Mouse (Mus musculus) gastrocnemius, postnatal 4 days (tissue): Measurements from ENCODE around the gene Sptbn4. TPM values are rescaled to one million over a fixed set of nuclear protein-coding genes. Genes with fewer than 3 reads are reported as not detected.

Experiments
- DNase-seq, 2 experiments: peaks; one replicate each; pipeline ENCODE4 v3.0.0; 2021 to 2022; ENCODE audit warnings: low spot score in 2 of 2, mixed read lengths in 2 of 2
- total RNA-seq, 2 experiments: library from RNA; stranded (reverse); gene quantifications; 2 replicates each; pipeline ENCODE4 v1.2.3; 2021

The Sptbn4 gene
- total RNA-seq, 2 experiments from 2014 or later, result 0.21 to 0.34 TPM

DNA sequence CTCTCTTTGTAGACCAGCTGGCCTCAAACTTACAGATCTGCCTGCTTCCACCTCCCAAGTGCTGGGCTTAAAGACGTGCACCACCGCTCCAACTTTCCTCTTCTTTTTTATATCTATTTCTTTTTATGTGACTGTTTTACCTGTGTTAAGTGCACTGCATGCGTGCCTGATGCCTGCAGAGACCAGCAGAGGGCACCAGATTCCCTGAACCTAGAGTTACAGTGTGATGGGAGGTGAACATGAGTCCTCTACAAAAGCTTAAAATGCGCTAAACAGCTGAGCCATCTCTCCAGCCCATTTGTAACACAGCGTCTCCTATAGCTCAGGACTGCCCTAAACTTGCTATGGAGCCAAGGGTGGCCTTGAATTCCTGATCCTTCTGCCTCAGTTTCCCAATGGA, 9.9 kb downstream of the Sptbn4 start:
- no peak for DNase-seq

DNA sequence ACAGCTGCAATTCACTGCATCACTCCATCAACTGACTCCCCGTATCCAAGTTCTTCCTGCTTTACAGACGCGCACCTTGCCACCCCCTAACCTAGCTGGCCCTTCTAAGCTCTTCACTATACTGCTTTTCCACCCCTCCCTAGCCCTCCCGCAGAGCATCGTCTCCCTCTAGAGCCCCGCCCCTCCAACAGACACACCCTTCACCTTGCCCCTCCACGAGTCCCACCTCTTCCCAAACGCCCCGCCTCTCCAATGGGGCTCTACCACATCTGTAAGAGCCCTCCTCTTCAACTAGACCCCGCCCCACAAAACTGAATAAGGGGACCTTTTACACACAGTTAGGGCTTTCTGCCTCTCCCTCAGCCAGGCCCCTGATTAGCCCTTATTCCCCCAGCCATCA, 13.7 kb downstream of the Sptbn4 start:
- DNase-seq, result no peak

DNA sequence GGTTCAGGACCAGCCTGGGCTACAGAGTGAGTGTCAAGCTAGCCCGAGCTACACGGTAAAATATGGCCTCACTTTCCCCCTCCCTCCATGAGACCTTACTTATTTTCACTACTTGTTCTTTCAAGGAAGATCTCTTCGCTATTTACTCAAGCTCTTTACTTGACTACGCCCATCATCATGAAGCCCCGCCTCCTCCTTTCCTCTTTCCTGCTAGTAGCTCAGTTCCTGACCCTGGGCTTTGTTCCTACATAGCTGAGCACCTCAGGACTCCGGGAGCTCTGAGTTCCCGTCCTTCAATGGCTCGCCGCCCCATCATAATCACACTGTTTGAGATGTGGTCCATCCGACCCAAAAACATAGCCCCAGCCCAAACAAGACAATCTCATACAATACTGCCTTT, 14.1 kb downstream of the Sptbn4 start:
- DNase-seq, result no peak

DNA sequence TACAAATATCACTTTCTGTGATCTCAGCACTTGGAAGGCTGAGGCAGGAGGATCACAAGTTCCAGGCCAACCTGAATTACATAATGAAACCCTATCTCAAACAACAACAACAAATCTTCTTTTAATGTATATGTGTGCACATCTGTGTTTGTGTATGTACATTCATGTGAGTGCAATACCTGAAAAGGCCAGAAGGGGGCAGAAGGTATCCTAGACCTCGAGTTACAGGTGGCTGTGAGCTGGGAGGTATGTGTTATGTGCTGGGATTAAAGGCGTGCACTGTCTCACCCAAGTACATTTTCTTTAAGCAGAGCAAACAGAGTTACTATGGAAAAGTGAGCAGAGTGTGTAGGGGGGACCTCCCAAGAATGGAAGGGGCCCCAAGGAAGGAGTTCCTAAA, 18.4 kb downstream of the Sptbn4 start:
- no peak for DNase-seq

DNA sequence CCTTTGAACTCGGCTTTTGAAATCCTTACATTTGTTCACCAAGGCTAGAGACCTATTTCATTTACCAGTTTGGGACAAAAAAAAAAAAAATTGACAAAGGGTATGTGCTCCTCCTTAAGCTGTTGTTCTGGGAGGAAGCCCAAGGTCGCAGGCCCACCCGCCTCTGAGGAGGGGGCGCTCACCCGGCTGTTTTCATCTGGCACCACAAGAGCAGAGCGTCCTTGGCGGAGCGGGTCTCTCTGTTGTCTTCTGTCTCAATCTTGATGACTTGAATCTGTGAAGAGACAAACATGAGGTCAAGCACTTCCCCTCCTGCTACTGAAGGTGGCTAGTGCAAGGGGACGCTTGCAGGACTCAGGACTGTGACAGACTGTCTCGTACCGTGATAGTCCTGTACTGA, 19.5 kb downstream of the Sptbn4 start:
- no peak for DNase-seq

GRCm38 (mm10) chr7:27427387-27427786, 20.1 kb downstream of the Sptbn4 start:
- no peak for DNase-seq

- no peak for DNase-seq
These were observed 23.7 kb downstream of the Sptbn4 start for GRCm38 (mm10) chr7:27423556-27424326.

DNA sequence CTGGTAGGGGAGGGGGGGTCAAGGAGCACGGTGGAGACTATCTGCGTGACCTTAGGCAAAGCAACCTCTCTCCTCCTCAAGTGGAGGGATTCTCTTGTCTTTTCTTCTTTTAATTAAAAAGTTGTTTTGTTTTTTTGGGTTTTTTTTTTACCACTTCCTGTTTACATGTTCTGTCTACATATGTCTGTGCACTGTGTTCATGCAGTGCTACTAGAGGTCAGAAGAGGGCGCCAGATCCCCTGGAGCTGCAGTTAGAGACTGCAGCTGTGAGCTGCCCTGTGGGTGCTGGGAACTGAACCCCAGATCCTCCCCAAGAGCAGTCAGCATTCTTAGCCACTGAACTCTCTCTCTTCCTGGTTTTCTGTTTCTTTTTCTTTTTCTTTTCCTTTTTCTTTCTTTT, 28.4 kb downstream of the Sptbn4 start:
- DNase-seq, result no peak

DNA sequence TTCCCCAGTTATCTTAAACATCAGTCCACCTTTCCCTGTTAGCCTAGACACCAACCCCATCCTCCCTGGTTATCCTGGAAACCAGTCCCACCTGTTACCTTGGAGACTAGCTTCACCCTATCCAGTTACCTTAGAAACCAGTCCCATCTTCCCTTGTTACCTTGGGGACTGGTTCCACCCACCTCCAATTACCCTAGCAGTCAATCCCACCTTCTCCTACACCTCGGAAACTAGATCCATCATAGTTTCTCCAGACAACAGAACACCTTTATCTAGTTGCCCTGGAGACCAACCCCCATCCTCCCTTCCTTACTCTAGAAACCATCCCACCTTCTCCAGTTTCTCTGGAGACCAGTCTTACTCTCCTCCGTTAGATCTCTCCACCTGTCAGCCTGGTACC, 30.3 kb downstream of the Sptbn4 start:
- no peak for DNase-seq

GRCm38 (mm10) chr7:27408379-27409176, 38.9 kb downstream of the Sptbn4 start:
- peak; percentile 57 to 66 for DNase-seq

DNA sequence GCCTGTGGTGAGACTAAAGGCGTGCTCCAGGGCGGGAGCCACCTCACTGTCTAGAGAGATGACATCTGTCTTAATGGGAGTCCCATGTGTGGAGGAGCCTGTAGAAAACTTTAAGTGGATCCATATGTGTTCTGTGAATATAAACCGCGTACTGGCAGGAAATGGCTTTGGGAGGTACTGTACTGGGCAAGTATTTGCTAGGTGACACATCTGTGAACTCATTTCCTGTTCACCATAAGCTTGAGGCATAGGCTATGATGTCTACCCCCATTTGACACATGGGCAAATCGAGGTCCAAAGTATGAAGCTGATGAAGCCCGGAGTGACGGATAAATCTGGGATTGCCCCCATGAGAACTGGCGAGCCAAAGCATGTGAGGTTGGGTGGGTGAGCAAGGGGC, 39.7 kb downstream of the Sptbn4 start:
- no peak for DNase-seq

- no peak for DNase-seq
These were observed 41.0 kb downstream of the Sptbn4 start for GRCm38 (mm10) chr7:27406481-27406880.

DNA sequence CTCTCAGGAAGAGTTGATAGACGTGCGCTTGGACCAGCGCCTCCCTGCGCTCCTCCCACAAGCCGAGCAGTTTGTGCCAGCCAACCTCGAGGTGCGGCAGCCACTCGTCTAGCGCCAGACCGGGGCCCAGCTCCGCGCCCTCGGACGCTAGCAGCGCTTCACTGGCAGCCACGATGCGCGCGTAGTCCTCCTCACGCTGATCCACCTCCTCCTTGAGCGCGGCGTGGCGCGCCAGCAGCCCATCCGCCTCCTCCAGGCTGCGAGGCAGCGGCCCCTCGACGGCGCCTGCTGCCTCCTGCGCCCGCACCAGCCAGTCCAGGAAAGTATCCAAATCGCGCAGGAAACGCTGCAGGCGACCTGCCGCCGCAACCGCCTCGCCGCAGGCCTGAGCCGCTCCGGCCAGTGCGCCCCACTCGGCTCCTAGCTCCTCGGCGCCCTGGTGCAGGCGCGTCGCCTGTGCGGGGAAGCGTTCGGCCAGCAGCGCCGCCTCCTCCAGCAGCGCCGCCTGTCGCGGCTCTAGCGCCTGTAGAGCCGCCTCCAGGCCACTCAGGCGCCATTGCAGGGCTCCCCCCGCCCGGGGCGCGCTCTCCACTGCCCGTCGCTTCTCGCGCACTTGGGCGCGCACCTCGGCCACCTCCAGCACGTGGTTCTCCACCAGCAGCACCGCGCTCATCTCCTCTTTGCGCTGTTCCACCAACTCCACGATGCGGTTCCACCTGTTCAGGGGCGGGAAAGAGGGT, 43.1 kb downstream of the Sptbn4 start:
- DNase-seq, result no peak

DNA sequence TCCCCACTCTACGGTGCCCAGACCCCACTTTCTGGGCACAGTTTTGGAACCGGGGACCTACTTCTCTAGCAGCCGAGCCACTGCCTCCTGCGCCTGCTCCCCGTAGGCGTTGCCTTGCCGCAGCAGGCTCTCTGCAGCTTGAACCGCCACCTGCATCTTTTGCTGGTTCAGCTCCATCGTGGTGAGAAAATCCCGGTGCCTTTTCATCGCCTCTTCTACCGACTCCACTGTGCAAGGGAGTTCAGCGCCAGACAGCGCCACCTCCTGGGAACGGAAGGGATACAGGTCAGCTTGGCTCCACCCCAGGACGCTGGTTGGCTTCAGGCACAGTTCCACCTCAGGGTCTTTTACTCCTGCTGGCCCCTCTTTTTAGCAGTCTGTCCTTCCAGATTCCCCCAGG, 44.8 kb downstream of the Sptbn4 start:
- DNase-seq, result peak; percentile 45 to 63

GRCm38 (mm10) chr7:27400545-27400944, 46.9 kb downstream of the Sptbn4 start:
- no peak for DNase-seq

GRCm38 (mm10) chr7:27397048-27397949, 50.2 kb downstream of the Sptbn4 start:
- peak in 1 of 2 experiments; percentile 31 for DNase-seq

- peak in 1 of 2 experiments; percentile 26 for DNase-seq
These were observed 51.1 kb downstream of the Sptbn4 start for GRCm38 (mm10) chr7:27396184-27397047.

DNA sequence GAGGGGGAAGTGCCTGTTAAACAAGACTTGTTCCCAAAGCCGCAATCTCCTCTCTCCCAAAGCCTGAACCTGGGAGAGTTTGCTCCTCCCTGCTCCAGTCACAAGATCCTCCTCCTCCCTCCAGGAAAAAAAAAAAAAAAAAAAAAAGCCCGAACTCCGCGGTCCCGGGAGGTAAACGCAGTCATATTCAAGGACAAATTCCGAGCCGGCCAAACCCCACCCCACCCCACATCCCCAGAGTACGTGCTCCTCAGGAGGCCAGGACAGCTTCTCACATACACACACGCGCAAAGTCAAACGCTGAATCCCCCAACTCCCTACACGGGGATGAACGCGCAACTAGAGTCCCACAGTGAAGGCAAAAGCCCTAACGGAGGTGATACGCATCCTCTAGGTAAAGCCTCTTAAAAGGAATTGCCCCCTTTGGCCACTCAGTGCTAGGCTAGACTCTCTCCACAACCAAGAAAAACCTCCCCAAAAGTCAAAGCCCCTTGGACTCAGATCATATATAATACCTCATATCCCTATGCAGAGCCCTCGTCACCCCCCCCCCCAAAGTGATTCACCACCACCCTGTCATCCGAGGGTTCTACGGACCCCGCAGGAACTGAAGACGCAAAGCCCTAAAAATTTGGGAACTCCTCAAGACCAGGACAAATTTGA, 51.8 kb downstream of the Sptbn4 start:
- no peak for DNase-seq

DNA sequence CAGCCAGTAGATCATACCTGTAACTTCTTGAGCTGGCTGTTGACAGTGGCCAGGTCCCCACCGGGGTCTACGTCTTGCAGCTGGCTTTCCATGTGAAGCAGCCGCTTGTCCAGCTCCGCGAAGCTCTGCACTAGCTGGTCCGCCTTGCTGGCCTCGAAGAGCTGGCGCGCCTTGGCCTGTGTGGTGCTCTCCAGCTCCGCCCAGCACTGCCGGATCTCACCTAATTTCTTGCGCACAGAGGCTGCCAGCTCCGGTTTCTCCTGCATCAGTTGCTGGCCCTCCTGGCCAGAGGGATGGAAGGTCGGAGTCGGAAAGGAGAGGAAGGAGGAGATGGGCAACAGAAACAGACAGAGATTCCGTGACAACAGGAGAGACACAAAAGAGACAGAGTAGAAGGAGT, 56.1 kb downstream of the Sptbn4 start:
- DNase-seq, result no peak
